Mouse (Mus musculus): ENCODE measurements around the gene Bscl2.
"Not testable (repeated sequence)": the region's sequence is repeated elsewhere in the genome, so short reads cannot be mapped to it uniquely, and the experiment has no call there.

Bscl2 gene

GRCm38 (mm10) chr19:8830664-8831063, 6.6 kb upstream of the Bscl2 start:
- no peak for DNase-seq (ENCODE audit: low read depth, low spot score)

GRCm38 (mm10) chr19:8831262-8831661, 6.0 kb upstream of the Bscl2 start:
- no peak for DNase-seq (ENCODE audit: low read depth, low spot score)

GRCm38 (mm10) chr19:8832971-8833370, 4.3 kb upstream of the Bscl2 start:
- DNase-seq (ENCODE audit: low read depth, low spot score) = no peak

- DNase-seq (ENCODE audit: low read depth, low spot score) = not testable (repeated sequence)
Observed at GRCm38 (mm10) chr19:8836327-8836726, 940 bp upstream of the Bscl2 start.

GRCm38 (mm10) chr19:8838041-8838730, 919 bp downstream of the Bscl2 start:
- DNase-seq (ENCODE audit: low read depth, low spot score) = no peak

GRCm38 (mm10) chr19:8839103-8839907, 2.0 kb downstream of the Bscl2 start, which contains the start of gene Gng3:
Gene Gng3, minus strand, starts transcription at chr19:8839194.
- DNase-seq (ENCODE audit: low read depth, low spot score) = no peak

- DNase-seq (ENCODE audit: low read depth, low spot score) = no peak
Observed at GRCm38 (mm10) chr19:8839908-8840791, 2.9 kb downstream of the Bscl2 start.

GRCm38 (mm10) chr19:8841012-8841411, 3.7 kb downstream of the Bscl2 start:
- DNase-seq (ENCODE audit: low read depth, low spot score) = no peak

GRCm38 (mm10) chr19:8842961-8843360, 5.7 kb downstream of the Bscl2 start:
- DNase-seq (ENCODE audit: low read depth, low spot score) = no peak

GRCm38 (mm10) chr19:8844371-8845129, 7.3 kb downstream of the Bscl2 start:
- DNase-seq (ENCODE audit: low read depth, low spot score) = no peak

GRCm38 (mm10) chr19:8848356-8848755, 11.1 kb downstream of the Bscl2 start:
- DNase-seq (ENCODE audit: low read depth, low spot score) = no peak

- DNase-seq (ENCODE audit: low read depth, low spot score) = no peak
Observed at GRCm38 (mm10) chr19:8850402-8850901, 13.2 kb downstream of the Bscl2 start, which contains the start of gene Lrrn4cl. Gene Lrrn4cl, plus strand, starts transcription at chr19:8850768.

GRCm38 (mm10) chr19:8851639-8852038, 14.4 kb downstream of the Bscl2 start:
- DNase-seq (ENCODE audit: low read depth, low spot score) = no peak

- DNase-seq (ENCODE audit: low read depth, low spot score) = no peak
Observed at GRCm38 (mm10) chr19:8852236-8852928, 15.1 kb downstream of the Bscl2 start.

GRCm38 (mm10) chr19:8853117-8853516, 15.8 kb downstream of the Bscl2 start:
- no peak for DNase-seq (ENCODE audit: low read depth, low spot score)

GRCm38 (mm10) chr19:8857689-8858088, 20.4 kb downstream of the Bscl2 start:
- no peak for DNase-seq (ENCODE audit: low read depth, low spot score)

- DNase-seq (ENCODE audit: low read depth, low spot score) = no peak
Observed at GRCm38 (mm10) chr19:8859018-8859417, 21.8 kb downstream of the Bscl2 start.

- DNase-seq (ENCODE audit: low read depth, low spot score) = no peak
Observed at GRCm38 (mm10) chr19:8864265-8864664, 27.0 kb downstream of the Bscl2 start.

- not testable (repeated sequence) for DNase-seq (ENCODE audit: low read depth, low spot score)
Observed at GRCm38 (mm10) chr19:8870381-8870780, 33.1 kb downstream of the Bscl2 start.

- no peak for DNase-seq (ENCODE audit: low read depth, low spot score)
Observed at GRCm38 (mm10) chr19:8870838-8871237, 33.6 kb downstream of the Bscl2 start.

All from WW6 (cell line).